8 mouse cellular contexts compared by ENCODE assay signal in genomic region chr2:130634006-130634738, GRCm38 (mm10). TPM values are rescaled to one million over a fixed set of nuclear protein-coding genes. Genes with fewer than 3 reads are reported as not detected.
DNase-seq lines count a peak whose midpoint lies in the region; ATAC-seq lines count a peak whose summit lies in the region.

No protein-coding gene starts in this region.

- H3K36me3 ChIP-seq in lung, embryonic 16.5 days (ENCODE audit: control insufficient read depth, insufficient read depth, low read length) = no peaks in the 10 kb centered on the region
- no peaks in the 10 kb centered on the region; the same call in 1 of the 2 replicates for H3K36me3 ChIP-seq in intestine, embryonic 15.5 days
- H3K36me3 ChIP-seq in neural tube, embryonic 15.5 days = peaks cover 20% of the 10 kb centered on the region

- DNase-seq in lung, postnatal 4 days = no peak
- DNase-seq in embryo, embryonic 10.5 days (ENCODE audit: low spot score) = peak; percentile 50
- no peak for DNase-seq in right cerebral cortex, postnatal 14 days
- DNase-seq in gastrocnemius, postnatal 36 days = no peak
- DNase-seq in lung, postnatal 10 days = no peak

- peak overlapping the region; percentile 48 for H3K4me3 ChIP-seq in lung, embryonic 16.5 days (ENCODE audit: low read length)
- peak overlapping the region; percentile 34 for H3K4me3 ChIP-seq in intestine, embryonic 15.5 days (replicated peaks)
- H3K4me3 ChIP-seq in neural tube, embryonic 15.5 days (replicated peaks) = peak overlapping the region; percentile 20; the same call in 1 of the 2 replicates

- no peak for ATAC-seq in lung, embryonic 16.5 days (ENCODE audit: low read depth)
- ATAC-seq in intestine, embryonic 15.5 days = no peak
- no peak for ATAC-seq in neural tube, embryonic 15.5 days (ENCODE audit: low FRiP score)

- intact Hi-C loops in gastrocnemius, postnatal 36 days (cut with DNase I) = no loop called here

- H3K27ac ChIP-seq in lung, embryonic 16.5 days (ENCODE audit: low read length) = no peak overlapping the region
- no peak overlapping the region for H3K27ac ChIP-seq in intestine, embryonic 15.5 days
- H3K27ac ChIP-seq in neural tube, embryonic 15.5 days (replicated peaks) = no peak overlapping the region

- peaks cover 37% of the 10 kb centered on the region for H3K27me3 ChIP-seq in lung, embryonic 16.5 days (ENCODE audit: control insufficient read depth, insufficient read depth, low read depth, low read length)
- peaks cover 27% of the 10 kb centered on the region; the same call in 1 of the 2 replicates for H3K27me3 ChIP-seq in intestine, embryonic 15.5 days (replicated peaks)
- peaks cover 54% of the 10 kb centered on the region for H3K27me3 ChIP-seq in neural tube, embryonic 15.5 days (replicated peaks)

- H3K4me1 ChIP-seq in lung, embryonic 16.5 days (replicated peaks; ENCODE audit: control insufficient read depth, insufficient read depth, low read length) = peaks cover 15% of the 10 kb centered on the region
- H3K4me1 ChIP-seq in intestine, embryonic 15.5 days (replicated peaks) = peaks cover 21% of the 10 kb centered on the region
- H3K4me1 ChIP-seq in neural tube, embryonic 15.5 days = peaks cover 31% of the 10 kb centered on the region

- 25% methylated on average over 14 of the region's 14 CpGs for WGBS in lung, embryonic 16.5 days
- 36% methylated on average over 14 of the region's 14 CpGs for WGBS in intestine, embryonic 15.5 days
- 17% methylated on average over 14 of the region's 14 CpGs for WGBS in neural tube, embryonic 15.5 days

- H3K9ac ChIP-seq in lung, embryonic 16.5 days (ENCODE audit: low read length) = peak overlapping the region; percentile 61; the same call in 1 of the 2 replicates
- peak overlapping the region; percentile 47; the same call in 1 of the 2 replicates for H3K9ac ChIP-seq in intestine, embryonic 15.5 days
- H3K9ac ChIP-seq in neural tube, embryonic 15.5 days (replicated peaks) = no peak overlapping the region

- H3K4me2 ChIP-seq in lung, embryonic 16.5 days (ENCODE audit: low read depth, low read length) = peak overlapping the region; percentile 77
- peak overlapping the region; percentile 77 for H3K4me2 ChIP-seq in intestine, embryonic 15.5 days (replicated peaks)
- peak overlapping the region; percentile 50 for H3K4me2 ChIP-seq in neural tube, embryonic 15.5 days

- H3K9me3 ChIP-seq in lung, embryonic 16.5 days (ENCODE audit: control insufficient read depth, low read length) = no peaks in the 10 kb centered on the region
- H3K9me3 ChIP-seq in intestine, embryonic 15.5 days = no peaks in the 10 kb centered on the region
- H3K9me3 ChIP-seq in neural tube, embryonic 15.5 days (replicated peaks) = no peaks in the 10 kb centered on the region

RNA-seq across cellular contexts. Expression of gene Ubox5, which starts 4.3 kb away (rescaled TPM):
- polyA plus RNA-seq in lung, embryonic 16.5 days (2015; fragmentation: Nextera tagmentation; extraction: Ambion mirVana) = 9.0 and 10.8 TPM in 2 replicates
- polyA plus RNA-seq in intestine, embryonic 15.5 days (2015; fragmentation: Nextera tagmentation; extraction: Ambion mirVana) = 12.0 and 12.2 TPM in 2 replicates
- 10.0 and 11.3 TPM in 2 replicates for polyA plus RNA-seq in neural tube, embryonic 15.5 days (2015; fragmentation: Nextera tagmentation; extraction: Ambion mirVana)
- total RNA-seq in gastrocnemius, postnatal 36 days (2021) = 1 to 10 TPM; 3.4 to 5.3 TPM

RNA-seq across cellular contexts. Expression of gene Fastkd5, which starts 4.3 kb away (rescaled TPM):
- polyA plus RNA-seq in lung, embryonic 16.5 days (2015; fragmentation: Nextera tagmentation; extraction: Ambion mirVana) = 15.4 and 16.6 TPM in 2 replicates
- 14.0 and 16.3 TPM in 2 replicates for polyA plus RNA-seq in intestine, embryonic 15.5 days (2015; fragmentation: Nextera tagmentation; extraction: Ambion mirVana)
- polyA plus RNA-seq in neural tube, embryonic 15.5 days (2015; fragmentation: Nextera tagmentation; extraction: Ambion mirVana) = 9.5 and 10.8 TPM in 2 replicates
- 1 to 10 TPM; 4.9 to 5.2 TPM for total RNA-seq in gastrocnemius, postnatal 36 days (2021)

RNA-seq across cellular contexts. Expression of gene Lzts3, which starts 8.4 kb away (rescaled TPM):
- 2.6 and 3.1 TPM in 2 replicates for polyA plus RNA-seq in lung, embryonic 16.5 days (2015; fragmentation: Nextera tagmentation; extraction: Ambion mirVana)
- polyA plus RNA-seq in intestine, embryonic 15.5 days (2015; fragmentation: Nextera tagmentation; extraction: Ambion mirVana) = 13.9 and 16.5 TPM in 2 replicates
- polyA plus RNA-seq in neural tube, embryonic 15.5 days (2015; fragmentation: Nextera tagmentation; extraction: Ambion mirVana) = 18.1 and 21.4 TPM in 2 replicates
- total RNA-seq in gastrocnemius, postnatal 36 days (2021) = 1 to 10 TPM; 1.9 to 2.4 TPM

RNA-seq across cellular contexts. Expression of gene Ddrgk1, which starts 30.3 kb away (rescaled TPM):
- polyA plus RNA-seq in lung, embryonic 16.5 days (2015; fragmentation: Nextera tagmentation; extraction: Ambion mirVana) = 64.9 and 65.7 TPM in 2 replicates
- 74.5 and 78.2 TPM in 2 replicates for polyA plus RNA-seq in intestine, embryonic 15.5 days (2015; fragmentation: Nextera tagmentation; extraction: Ambion mirVana)
- 74.3 and 76.2 TPM in 2 replicates for polyA plus RNA-seq in neural tube, embryonic 15.5 days (2015; fragmentation: Nextera tagmentation; extraction: Ambion mirVana)
- total RNA-seq in gastrocnemius, postnatal 36 days (2021) = 10 to 100 TPM; 82.3 to 96.2 TPM

RNA-seq across cellular contexts. Expression of gene Itpa, which starts 33.2 kb away (rescaled TPM):
- 91.6 and 95.9 TPM in 2 replicates for polyA plus RNA-seq in lung, embryonic 16.5 days (2015; fragmentation: Nextera tagmentation; extraction: Ambion mirVana)
- polyA plus RNA-seq in intestine, embryonic 15.5 days (2015; fragmentation: Nextera tagmentation; extraction: Ambion mirVana) = 84.5 and 88.1 TPM in 2 replicates
- 115 and 123 TPM in 2 replicates for polyA plus RNA-seq in neural tube, embryonic 15.5 days (2015; fragmentation: Nextera tagmentation; extraction: Ambion mirVana)
- total RNA-seq in gastrocnemius, postnatal 36 days (2021) = 10 to 100 TPM; 10.8 to 13.2 TPM
